Mouse (Mus musculus): ENCODE data around the gene Gm48551.

The Gm48551 gene

DNA sequence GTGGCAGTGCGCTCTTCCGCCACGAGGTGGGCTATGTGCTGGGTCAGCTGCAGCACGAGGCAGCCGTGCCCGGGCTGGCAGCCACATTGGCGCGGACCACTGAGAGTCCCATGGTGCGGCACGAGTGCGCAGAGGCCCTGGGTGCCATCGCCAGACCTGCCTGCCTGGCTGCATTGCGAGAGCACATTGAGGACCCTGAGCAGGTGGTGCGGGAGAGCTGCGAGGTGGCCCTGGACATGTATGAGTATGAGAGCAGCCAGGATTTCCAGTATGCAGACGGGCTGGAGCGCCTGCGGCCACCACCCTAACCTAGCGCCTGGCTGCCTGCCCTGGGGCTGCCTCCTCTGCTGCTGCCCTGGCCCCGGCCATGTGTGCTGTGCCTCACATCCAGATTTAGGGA is 3.5 kb downstream of the Gm48551 start:
- DNase-seq, result no peak

DNA sequence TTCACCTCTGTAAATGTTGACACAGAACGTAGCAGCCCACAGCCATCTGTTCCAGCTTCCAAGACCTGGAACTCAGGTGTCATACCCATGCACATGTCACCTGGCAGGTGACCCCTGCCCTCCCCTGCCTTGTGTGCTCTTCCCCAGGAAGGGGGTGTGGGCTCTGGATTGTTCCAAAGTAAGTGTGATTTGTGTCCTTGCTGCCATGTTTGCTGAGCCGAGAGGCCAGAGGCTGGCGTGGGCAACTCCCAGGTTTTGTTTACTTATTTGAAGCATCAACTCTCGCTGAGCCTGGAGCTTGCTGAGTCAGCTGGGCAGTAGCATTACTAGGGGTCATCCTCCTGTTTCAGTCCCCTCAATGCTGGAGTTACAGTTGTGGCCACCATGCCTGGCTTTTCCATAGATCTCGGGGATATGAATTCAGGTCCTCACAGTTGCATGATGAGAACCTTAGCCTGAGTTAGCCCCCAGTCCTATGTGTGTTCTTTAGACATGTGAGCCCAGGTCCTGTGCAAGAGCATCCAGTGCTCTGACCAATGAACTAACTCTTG is 4.3 kb downstream of the Gm48551 start, which contains the start of gene Gm48552:
TSS of gene Gm48552 (plus strand) at position 501 of the 551 bp plus-strand sequence.
- no peak for DNase-seq

DNA sequence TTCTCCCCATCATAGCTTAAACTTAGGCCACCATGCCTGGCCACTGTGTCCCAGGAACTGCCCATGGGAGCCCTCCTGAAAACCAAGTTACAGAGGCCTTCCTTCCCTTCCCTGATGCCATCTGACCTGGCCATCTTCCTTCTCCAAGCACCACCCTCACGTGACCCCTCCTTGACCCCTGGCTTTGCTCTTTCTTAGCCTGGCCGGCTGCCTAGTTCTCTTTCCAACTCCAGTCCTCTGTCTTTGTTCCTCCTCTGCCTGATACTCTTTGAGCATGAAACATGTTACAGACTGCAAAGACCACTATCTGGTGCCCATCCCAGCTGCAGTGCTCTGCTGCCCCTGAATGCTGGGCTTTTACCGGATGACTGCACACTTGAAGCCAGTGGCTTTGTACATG is 5.1 kb downstream of the Gm48551 start:
- no peak for DNase-seq

DNA sequence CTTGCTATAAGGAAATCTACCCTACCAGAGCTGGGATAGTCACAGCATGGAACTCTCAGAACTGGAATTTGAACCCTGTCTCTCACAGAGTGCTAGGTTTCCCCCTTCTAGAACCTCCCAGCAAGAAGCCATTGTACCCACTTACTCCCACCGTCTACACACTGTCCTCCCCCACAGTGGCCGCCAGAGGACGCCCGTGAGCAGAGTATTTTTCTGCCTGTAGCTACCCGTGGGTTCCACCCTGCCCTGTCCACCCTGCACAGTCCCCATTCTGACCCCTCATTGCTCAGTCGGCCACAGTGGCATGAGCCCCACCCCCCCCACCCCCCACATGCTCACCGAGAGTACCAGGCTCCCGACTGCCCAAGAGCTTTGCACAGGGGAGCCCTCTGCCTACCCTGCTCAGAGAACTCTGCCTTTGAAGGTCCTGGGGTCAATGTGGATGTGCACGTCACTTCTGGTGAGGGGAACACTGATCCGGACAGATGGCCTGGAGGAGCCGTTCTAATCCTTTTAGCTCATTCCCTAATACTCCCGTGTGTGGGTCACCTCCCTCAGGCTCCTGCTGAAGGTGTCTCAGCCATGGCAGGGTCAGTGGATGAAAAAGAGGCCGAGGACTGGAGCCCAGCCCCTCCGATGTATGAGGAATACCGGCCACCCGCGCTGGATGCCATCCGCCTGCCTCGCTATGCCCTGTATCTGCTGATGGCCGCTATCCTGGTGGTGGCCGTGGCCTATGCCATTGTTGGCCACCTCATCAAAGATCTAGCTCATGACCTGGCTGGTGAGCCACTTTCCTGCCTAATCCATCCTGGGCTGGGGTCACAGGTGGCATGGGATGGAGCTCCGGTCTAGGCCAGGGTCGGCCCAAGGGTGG is 5.8 kb downstream of the Gm48551 start:
- DNase-seq, result peak; percentile 72

DNA sequence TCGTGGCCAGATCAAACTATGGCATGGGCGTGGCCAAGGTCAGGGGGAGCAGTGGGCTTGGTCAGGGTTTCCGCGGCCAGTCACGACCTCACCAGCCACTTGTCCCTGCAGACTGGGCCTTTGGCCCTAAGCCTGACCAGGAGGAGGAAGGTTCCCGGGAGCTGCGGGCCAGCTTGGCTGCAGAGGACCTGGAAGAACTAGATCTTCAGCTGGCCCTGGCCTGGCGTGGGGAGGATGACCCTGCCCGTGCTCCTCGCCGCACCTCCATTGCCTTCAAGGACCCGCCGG is 6.4 kb downstream of the Gm48551 start:
- no peak for DNase-seq

DNA sequence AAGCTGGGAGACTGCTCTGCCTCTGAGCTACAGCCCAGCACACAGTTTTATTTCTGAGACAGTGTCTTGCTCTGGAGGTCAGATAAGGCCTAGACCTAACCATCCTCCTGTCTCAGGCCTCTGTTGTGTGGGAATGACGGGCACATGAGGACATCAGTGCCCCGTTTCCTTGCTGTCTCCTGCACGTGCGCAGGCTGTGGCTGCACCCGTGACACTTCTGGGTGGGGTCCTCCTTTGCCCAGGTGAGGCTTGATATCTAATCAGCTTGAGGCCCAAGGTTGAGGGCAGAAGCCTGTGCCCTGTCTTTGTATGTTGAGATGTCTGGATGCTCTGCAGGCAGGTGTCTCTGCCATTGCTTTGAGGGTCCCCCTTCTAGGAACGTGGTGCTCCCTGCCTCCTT is 8.0 kb downstream of the Gm48551 start:
- no peak for DNase-seq

DNA sequence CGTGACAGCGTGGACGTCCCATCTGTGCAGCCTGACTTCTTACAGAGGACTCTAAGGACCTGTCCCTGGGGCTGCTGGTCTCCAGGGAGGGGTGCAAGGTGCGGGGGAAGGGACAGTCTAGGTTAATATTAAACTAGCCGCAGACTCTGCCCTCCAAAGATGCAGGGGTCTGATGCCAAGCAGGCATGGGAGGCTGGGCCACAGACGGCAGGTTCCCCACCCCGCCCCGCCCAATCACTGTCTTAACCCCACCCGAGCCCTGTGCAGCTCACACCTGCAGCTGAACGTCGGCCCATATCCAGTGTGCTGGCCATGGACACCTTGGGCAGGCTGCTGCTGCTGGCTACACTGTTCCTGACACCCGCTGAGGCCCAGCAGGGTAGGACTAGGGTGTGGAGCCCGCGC is 8.5 kb downstream of the Gm48551 start, which contains the start of gene Smim24:
TSS of gene Smim24 (plus strand) at position 271 of the 405 bp plus-strand sequence.
- DNase-seq, result no peak

DNA sequence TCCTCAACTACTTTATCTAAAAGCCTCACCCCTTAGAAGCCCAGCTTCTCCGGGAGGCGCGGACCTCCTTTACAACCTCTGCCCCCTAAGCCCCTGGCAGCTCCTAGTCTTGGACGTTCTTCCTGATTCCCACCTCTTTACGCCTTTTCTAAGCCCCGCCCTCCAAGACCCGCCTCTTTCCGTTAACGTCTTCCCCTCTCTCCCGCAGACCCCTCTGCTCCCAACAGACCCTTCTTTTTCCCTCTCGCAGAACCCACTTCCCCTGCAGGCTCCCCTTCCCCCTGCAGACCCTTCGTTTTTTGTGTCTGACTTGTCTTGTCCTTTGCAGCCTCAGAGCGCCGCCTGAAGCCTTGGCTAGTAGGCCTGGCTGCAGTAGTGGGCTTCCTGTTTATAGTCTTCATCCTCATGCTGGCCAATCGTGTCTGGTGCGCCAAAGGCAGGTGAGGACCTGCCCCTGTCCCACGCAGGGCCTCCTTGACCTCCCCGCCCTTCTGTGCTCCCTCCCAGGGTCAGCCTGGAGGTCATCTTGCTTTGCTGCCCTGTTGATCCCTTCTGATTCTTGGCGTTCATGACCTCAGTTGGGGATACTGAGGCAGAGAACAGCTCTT is 9.3 kb downstream of the Gm48551 start:
- no peak for DNase-seq

DNA sequence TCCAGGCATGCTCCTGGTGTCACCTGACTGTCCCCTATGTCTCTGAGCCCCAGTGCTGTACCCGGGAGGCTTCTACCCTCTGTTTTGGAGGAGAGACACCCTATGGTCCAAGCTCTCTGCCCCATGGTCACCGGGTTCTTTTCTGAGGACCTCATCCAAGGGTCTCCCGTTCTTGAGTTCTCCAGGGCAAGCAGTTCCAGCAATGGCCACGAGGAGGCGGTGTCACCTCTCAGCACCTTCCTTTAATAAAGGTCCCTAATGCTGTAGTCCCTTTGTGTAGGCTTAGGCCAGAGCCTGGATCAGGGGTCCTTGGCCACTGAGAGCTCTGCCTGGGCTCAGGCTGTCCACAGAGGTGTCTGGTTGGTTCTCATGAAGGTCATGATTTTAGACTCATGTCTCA is 10.9 kb downstream of the Gm48551 start:
- peak; percentile 69 for DNase-seq

DNA sequence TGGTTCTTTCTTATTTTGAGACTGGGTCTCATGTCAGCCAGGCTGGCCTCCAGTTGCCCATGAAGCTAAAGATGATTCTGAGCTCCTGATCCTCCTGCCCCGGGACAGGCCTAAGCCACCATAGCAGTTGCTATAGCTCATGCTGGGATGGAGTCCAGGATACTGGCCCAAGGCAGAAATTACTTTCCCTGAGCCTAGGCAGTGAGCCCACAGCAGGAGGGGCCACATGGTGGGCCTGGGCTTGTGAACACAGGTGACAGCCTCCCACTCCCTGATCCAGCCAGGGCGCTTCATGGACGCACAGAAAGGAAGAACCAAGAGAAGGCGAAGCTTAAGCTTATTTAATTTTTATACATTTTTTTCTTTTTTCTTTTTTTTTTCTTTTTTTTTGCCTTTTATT is 11.6 kb downstream of the Gm48551 start:
- DNase-seq, result no peak

DNA sequence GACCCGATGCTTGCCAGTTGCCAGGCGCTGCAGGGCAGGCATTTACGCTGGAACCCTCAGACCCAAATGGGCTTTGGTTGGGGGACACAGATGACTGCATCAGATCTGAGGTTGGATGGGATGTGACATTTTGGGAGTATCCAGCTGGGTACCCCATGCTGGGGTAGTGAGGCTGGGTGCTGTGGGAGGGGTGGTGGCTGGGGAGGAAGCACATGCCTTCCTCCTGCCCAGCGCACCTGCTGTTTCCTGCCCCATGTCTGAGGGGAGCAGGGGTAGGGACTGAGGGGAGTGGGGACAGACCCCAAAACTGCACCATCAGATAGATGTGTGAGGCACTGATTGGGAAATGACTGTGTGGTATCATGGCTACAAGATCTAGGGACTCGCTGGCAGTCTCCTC is 12.5 kb downstream of the Gm48551 start:
- DNase-seq, result no peak

DNA sequence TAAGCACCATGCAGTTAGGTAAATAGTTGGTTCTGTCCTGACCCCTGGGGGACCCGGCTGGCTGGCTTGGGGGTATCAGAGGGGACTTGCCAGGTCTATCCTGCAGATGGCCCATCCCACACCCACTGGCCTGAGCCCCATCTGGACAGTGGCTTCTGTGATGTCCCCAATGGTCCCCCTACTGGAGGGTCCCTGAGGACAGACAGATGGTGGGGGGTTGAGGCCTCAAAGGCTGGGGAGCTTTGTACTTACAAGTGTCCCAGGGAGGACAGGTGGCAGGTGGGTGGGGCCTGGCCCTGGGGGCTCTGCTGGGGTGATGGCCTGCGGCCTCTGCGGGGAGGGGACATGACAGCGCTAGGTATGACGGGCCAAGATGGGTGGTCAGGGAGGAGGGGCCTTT is 15.0 kb downstream of the Gm48551 start:
- no peak for DNase-seq

DNA sequence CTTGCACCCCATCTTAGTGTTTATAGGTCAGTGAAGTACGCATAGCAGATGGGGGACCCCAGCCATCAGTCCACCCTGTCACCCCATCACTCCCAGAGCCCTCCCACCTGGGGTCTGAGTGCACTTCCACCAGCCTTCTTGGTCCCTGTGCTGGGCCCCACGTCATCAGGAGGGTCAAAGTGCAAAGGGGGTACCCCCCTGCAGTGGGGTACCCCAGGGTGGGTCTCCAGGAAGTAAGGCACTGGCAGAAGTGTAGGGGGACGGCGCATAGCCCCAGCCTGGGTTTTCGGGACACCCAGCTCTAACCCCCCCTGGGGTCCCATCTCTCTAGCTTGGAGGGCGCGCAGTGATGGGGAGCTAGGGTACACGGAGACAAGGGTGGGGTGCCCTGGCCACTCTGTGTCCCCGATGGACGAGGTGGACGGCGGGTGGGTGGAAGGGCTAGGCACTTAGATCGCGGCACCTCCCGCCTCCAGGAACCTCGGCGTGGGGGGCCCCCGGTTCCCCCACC is 15.6 kb downstream of the Gm48551 start:
- no peak for DNase-seq

DNA sequence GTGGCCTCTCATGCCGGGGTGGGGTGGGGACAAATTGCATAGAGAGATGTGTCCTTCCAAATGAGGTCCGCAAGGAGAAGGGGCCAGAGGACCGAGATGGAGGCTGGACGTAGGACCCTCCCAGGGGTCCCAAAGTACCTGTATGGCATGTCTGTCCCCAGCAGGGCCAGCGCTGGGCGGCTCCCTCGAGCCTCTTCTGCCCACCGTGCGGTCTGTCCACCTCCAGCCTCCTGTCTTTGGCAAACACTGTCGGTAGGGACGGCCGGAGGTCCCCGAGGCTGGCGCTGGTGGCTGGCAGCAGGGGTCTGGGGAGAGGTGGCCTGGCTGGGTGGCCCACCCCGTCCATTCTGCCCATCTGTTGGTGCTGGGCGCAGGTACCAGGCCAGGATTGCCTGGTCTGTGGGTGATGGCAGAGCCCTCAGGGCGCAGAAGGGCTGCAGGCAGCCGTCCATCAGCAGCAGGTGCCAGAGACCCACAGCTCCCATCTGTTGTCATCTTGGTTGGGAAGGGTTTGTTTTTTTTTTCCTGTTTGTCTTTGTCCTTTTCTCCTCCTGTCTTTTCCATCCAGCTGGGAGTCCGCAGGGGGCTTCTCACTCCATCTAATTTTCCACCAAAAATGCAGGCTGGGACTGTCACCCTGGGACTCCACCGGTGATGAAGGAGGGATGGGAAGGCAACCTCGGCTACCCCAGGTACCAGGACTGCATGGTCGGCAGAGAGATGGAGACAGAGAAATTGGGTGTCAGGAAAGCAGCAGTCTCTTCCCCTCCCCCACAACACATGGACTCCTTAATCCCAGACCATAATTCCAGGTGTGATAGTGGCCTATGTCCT is 16.3 kb downstream of the Gm48551 start:
- no peak for DNase-seq

DNA sequence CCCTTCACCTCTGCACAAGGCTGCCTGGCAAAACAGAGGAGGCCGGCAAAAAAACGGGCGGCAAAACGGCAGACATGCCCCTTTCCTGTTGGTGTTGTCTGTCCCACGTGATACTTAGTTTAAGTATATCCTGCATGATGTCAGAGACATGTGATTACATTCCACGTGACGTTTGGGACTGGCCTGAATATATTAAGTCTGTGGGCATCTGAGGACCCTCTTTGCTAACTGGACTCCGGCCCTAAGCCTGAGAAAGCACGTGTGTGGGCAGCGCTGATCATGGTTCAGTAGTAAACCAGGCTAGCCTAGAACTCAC is 16.9 kb downstream of the Gm48551 start:
- no peak for DNase-seq

DNA sequence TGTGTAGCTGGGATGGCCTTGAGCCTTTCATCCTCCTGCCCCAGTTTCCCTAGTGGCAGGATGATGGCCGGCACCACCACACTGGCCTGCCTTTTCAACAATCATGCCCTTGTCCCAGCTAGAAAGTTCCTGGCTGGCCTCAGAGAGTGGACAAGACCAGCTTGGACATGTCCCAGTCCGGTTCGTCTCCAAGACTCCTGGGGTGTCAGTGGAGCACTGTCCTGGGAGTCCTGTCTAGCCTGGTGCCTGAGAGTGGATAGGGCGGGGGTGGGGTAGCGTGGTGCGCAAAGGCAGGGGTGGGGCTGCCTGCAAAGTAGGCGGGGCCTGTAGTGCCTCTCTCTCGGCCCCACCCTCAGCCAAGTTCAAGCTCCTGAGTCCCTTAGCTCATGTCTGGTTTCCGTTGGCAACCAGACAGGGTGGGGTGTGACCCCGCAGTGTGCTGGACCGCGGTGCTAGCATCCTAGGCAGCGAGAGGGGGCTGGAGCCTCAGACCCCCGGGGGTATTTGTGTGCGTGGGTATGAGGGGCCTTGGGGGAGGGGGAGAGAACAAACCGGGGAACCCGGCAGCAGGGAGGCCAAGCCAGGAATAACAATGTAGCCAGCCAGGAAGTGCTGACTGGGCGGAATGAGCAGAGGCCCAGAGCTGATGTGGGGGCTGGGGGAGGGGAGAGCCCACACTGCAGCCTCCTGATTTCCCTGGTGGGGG is 17.4 kb downstream of the Gm48551 start:
- DNase-seq, result peak; percentile 60

DNA sequence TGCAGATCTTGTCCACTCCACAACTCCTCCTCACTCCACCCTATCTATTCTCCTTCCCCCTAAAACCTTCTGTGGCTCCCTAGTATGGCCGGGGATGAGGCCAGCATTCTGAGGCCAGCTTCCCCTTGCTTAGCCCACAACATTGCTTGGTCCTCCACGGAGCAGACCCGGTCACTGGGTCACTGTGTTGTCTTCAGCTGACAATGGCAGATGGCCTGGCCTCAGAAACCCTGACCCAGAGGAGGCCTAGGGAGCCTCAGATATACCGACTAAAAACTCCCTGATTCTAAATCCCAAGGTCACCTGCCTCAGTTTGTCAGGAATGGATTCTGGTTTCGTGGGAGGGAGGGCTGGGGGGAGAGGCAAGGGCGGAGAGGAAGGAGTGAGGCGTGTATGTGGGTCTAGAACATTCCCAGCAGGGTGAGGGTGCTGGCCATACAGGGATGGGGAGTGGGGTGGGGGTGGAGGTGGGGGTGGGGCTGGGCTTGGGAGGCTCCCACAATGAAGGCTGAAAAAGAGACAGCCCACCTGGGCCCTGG is 18.0 kb downstream of the Gm48551 start:
- DNase-seq, result no peak

DNA sequence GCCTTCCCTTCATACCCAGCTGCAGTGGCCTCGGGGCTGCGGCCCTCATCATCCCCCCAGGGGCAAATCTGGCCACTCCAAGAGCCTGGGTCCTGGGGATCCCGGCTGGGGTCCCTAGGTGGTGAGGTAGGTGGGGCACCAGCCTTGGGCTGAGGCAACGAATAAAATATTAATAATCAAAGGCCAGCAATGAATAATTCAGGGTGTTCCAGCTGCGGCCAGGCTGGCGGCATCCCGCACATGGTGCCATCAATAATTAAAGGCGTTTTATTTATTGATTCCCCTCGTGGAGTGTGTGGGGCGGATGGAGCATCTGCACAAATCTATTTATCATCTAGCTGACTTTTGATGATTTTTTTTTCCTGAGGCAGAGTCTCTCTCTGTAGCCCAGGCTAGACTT is 19.2 kb downstream of the Gm48551 start:
- no peak for DNase-seq

DNA sequence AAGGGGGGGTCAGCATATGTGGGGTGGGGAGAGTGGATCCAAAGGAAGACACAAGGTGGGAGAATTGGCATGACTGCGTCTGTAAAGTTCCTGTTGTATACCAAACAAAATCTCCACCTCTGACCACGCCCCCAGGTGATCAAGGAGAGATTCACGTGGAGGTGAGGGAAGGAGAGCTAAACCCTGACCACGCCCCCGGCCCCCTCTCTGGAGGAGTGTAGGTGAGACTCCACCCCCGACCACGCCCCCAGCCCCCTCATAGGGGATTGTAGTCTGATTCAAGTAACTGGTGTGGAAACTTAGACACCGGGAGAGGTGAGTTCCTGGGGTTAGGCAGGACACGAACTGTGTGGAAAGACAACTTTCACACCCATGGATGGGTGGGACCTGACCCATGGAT is 19.8 kb downstream of the Gm48551 start:
- DNase-seq, result no peak

DNA sequence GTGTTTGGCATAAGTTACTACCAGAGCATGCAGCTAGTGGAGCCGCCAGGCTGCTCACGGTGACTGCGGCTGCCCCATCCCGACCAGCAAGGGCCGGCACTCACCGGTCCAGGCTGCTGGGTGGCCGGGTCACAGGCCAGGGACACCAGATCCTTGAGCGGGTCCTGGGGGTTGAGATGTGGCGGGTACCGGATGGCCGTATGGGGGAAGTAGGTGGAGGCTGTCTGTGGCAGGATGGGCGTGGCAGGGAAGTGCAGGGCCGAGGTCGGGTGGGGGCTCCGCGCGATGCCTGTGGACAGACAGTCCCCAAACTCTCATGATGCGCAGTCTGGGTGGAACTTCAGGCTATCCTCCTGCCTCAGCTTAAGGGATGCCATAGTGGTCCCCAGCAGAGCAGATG is 20.5 kb downstream of the Gm48551 start:
- DNase-seq, result no peak

DNA sequence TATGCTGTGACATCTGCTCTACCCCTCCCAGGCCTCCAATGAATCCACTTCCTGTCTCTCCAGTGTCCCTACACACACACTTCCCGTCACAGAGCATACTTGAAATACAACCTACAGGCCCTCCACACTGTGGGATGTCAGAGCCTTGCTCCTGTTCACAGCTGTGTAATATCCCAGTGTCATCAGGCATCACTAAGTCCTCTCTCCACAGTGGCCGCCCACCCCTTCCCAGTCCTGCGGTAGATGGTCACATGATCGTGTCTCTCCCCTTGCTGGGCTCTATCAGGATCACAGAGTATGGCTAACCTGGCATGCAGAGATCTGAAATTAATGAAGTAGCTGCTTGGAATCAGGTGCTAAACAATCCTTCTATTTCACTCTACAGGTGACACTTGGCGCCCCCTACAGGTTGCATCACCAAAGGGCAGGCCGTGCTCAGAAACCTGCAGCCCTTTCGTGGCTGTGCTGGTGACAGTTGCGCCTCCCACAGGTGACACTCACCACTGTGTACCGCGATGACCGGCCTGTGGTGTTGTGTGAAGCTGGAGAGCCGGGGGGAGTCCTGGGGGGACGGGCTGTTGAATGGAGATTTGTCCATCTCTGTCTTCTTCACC is 21.4 kb downstream of the Gm48551 start:
- peak; percentile 66 for DNase-seq

Data from right cerebral cortex, postnatal 14 days (tissue).